ENCODE assay signal across 24 mouse cellular contexts in genomic region chr6:12026804-12027537, GRCm38 (mm10).
A peak's percentile ranks its signal among the peaks of the same experiment; 100 is the strongest.
DNase-seq lines count a peak whose midpoint lies in the region; ATAC-seq and TF ChIP-seq lines count a peak whose summit lies in the region.
"Had no signal": no experiment of that assay in that cellular context is flagged by ENCODE, and none has a peak within 500 bp of the region (broad histone marks: within the 10 kb centered on the region; RNA-seq: fewer than 3 reads in every experiment).

No protein-coding gene starts in this region.

- POLR2A ChIA-PET in Patski (lab: Charles Lee) = no interaction called here

- no peak overlapping the region for H3K4me3 ChIP-seq in kidney, adult 2 months (ENCODE audit: insufficient read depth, low read depth, low read length)
- H3K4me3 ChIP-seq in kidney, embryonic 15.5 days (replicated peaks) = no peak overlapping the region
- H3K4me3 ChIP-seq in intestine, postnatal 0 days (ENCODE audit: low read depth, low read length) = no peak overlapping the region
- no peak overlapping the region for H3K4me3 ChIP-seq in small intestine, adult 2 months (ENCODE audit: low read depth, low read length)
- H3K4me3 ChIP-seq: embryonic facial prominence, embryonic 13.5 days; forebrain, embryonic 13.5 days; heart, embryonic 15.5 days; midbrain, embryonic 15.5 days; neural tube, embryonic 12.5 days had no signal

- CTCF ChIA-PET in Patski (lab: Charles Lee) = interaction anchor here (1.0 to 1.7 kb wide), 2 partner anchors 38 to 40 kb away, joined by 3 read pairs; no protein-coding TSS in a partner anchor

- WGBS in kidney, adult 2 months = 59% methylated on average over 2 of the region's 2 CpGs
- 84% methylated on average over 2 of the region's 2 CpGs for WGBS in kidney, embryonic 15.5 days
- WGBS in intestine, postnatal 0 days = 86% methylated on average over 2 of the region's 2 CpGs
- 94% methylated on average over 2 of the region's 2 CpGs for WGBS in small intestine, adult 2 months

- no peak overlapping the region for H3K9ac ChIP-seq in kidney, embryonic 15.5 days
- H3K9ac ChIP-seq in intestine, postnatal 0 days (ENCODE audit: low read depth, low read length) = no peak overlapping the region
- H3K9ac ChIP-seq: embryonic facial prominence, embryonic 13.5 days; forebrain, embryonic 13.5 days; heart, embryonic 15.5 days; hindbrain, embryonic 14.5 days; midbrain, embryonic 15.5 days; neural tube, embryonic 12.5 days had no signal

- peaks cover 12% of the 10 kb centered on the region for H3K4me1 ChIP-seq in kidney, adult 2 months (ENCODE audit: control insufficient read depth, insufficient read depth, low read length)
- no peaks in the 10 kb centered on the region for H3K4me1 ChIP-seq in kidney, embryonic 15.5 days
- 0 out of 2 replicates have a peak, but pooled peaks cover 2% of the 10 kb centered on the region for H3K4me1 ChIP-seq in intestine, postnatal 0 days (replicated peaks; ENCODE audit: control insufficient read depth, insufficient read depth, low read length)
- H3K4me1 ChIP-seq in small intestine, adult 2 months (ENCODE audit: control insufficient read depth, insufficient read depth, insufficient read length, low read length) = peaks cover 7% of the 10 kb centered on the region; the same call in 1 of the 2 replicates
- H3K4me1 ChIP-seq: embryonic facial prominence, embryonic 13.5 days; forebrain, embryonic 13.5 days; heart, embryonic 15.5 days; midbrain, embryonic 15.5 days; neural tube, embryonic 12.5 days had no signal

- in situ Hi-C loops in Patski (cut with MboI; ENCODE audit: low pct_unique_long_range_greater_than_20kb) = no loop called here

- TF ChIP-seq CTCF in kidney, adult 2 months (conservative IDR thresholded peaks at IDR 0.05; ENCODE audit: insufficient read depth, insufficient read length, low read depth, low read length) = no peak
- no peak for TF ChIP-seq CTCF in Patski (IDR thresholded peaks at IDR 0.05)
- TF ChIP-seq CTCF in intestine, postnatal 0 days (IDR thresholded peaks at IDR 0.05; ENCODE audit: low read depth) = no peak
- TF ChIP-seq CTCF in small intestine, adult 2 months (IDR thresholded peaks at IDR 0.05; ENCODE audit: extremely low read depth, insufficient read length, insufficient replicate concordance, low read depth, low read length) = no peak

- peak overlapping the region; percentile 99 for H3K27ac ChIP-seq in kidney, adult 2 months (ENCODE audit: insufficient read depth, low read depth, low read length)
- no peak overlapping the region for H3K27ac ChIP-seq in kidney, embryonic 15.5 days
- H3K27ac ChIP-seq in intestine, postnatal 0 days (ENCODE audit: low read depth, low read length) = no peak overlapping the region
- H3K27ac ChIP-seq in small intestine, adult 2 months (ENCODE audit: insufficient read depth, low read depth, low read length) = peak overlapping the region; percentile 88
- H3K27ac ChIP-seq: embryonic facial prominence, embryonic 13.5 days; forebrain, embryonic 13.5 days; heart, embryonic 15.5 days; hindbrain, embryonic 14.5 days; macrophage; midbrain, embryonic 15.5 days; neural tube, embryonic 12.5 days had no signal

- no peaks in the 10 kb centered on the region for H3K27me3 ChIP-seq in kidney, adult 2 months (replicated peaks; ENCODE audit: control insufficient read depth, insufficient read depth, low read length)
- H3K27me3 ChIP-seq in kidney, embryonic 15.5 days = no peaks in the 10 kb centered on the region
- no peaks in the 10 kb centered on the region for H3K27me3 ChIP-seq in Patski
- H3K27me3 ChIP-seq in intestine, postnatal 0 days (replicated peaks; ENCODE audit: control insufficient read depth, insufficient read depth, low read length) = no peaks in the 10 kb centered on the region
- no peaks in the 10 kb centered on the region for H3K27me3 ChIP-seq in small intestine, adult 2 months (ENCODE audit: control insufficient read depth, insufficient read depth, low read length)
- H3K27me3 ChIP-seq: embryonic facial prominence, embryonic 13.5 days; forebrain, embryonic 13.5 days; heart, embryonic 15.5 days; midbrain, embryonic 15.5 days; neural tube, embryonic 12.5 days had no signal

- H3K36me3 ChIP-seq in kidney, adult 2 months (ENCODE audit: control insufficient read depth, insufficient read depth, low read length) = 0 out of 2 replicates have a peak, but pooled peaks cover 1% of the 10 kb centered on the region
- H3K36me3 ChIP-seq in kidney, embryonic 15.5 days = peaks cover 10% of the 10 kb centered on the region
- H3K36me3 ChIP-seq in intestine, postnatal 0 days (ENCODE audit: control insufficient read depth, insufficient read depth) = no peaks in the 10 kb centered on the region
- no peaks in the 10 kb centered on the region for H3K36me3 ChIP-seq in small intestine, adult 2 months (ENCODE audit: control insufficient read depth, insufficient read depth, low read length)
- H3K36me3 ChIP-seq: midbrain, embryonic 15.5 days; neural tube, embryonic 12.5 days had no signal

- no peaks in the 10 kb centered on the region for H3K9me3 ChIP-seq in kidney, embryonic 15.5 days (replicated peaks)
- no peaks in the 10 kb centered on the region for H3K9me3 ChIP-seq in intestine, postnatal 0 days (ENCODE audit: control insufficient read depth)
- H3K9me3 ChIP-seq: embryonic facial prominence, embryonic 13.5 days; forebrain, embryonic 13.5 days; heart, embryonic 15.5 days; midbrain, embryonic 15.5 days; neural tube, embryonic 12.5 days had no signal

- H3K4me2 ChIP-seq in kidney, embryonic 15.5 days = no peak overlapping the region
- no peak overlapping the region for H3K4me2 ChIP-seq in intestine, postnatal 0 days (replicated peaks; ENCODE audit: low read depth)
- H3K4me2 ChIP-seq: embryonic facial prominence, embryonic 13.5 days; forebrain, embryonic 13.5 days; heart, embryonic 15.5 days; hindbrain, embryonic 14.5 days; midbrain, embryonic 15.5 days; neural tube, embryonic 12.5 days had no signal

- no peak for ATAC-seq in kidney, embryonic 15.5 days (replicated peaks; ENCODE audit: low FRiP score)
- ATAC-seq in Patski = peak; percentile 35
- peak; percentile 53 for ATAC-seq in intestine, postnatal 0 days
- ATAC-seq: CD4-positive, CD25-positive, alpha-beta regulatory T cell, adult 4 months; forebrain, embryonic 13.5 days; inflammation-experienced regulatory T-cells, adult 6 months; lung, postnatal 0 days; midbrain, embryonic 15.5 days had no signal

- TF ChIP-seq POLR2A in kidney, adult 2 months (IDR thresholded peaks at IDR 0.05; ENCODE audit: low read depth, low read length) = no peak
- no peak for TF ChIP-seq POLR2A in small intestine, adult 2 months (IDR thresholded peaks at IDR 0.05; ENCODE audit: low read depth, low read length)

- DNase-seq in kidney, adult 2 months = peak; percentile 81
- no peak for DNase-seq in Patski (ENCODE audit: low read depth, low spot score)
- no peak for DNase-seq in adrenal gland, postnatal 14 days
- no peak for DNase-seq in thymus, postnatal 36 days
- DNase-seq: adrenal gland, adult 8-10 months; cerebellum, adult 8-10 months; cerebellum, postnatal 36 days; embryo, embryonic 11 days; heart, postnatal 4 days; right cerebral cortex, postnatal 25 days; thymus, postnatal 14 days had no signal

Comparison
In these comparisons a context has a peak if more than half of its experiments do, and no peak if none do; other contexts are left out.
1. H3K27ac ChIP-seq: peak in kidney, adult 2 months (single experiment) and small intestine, adult 2 months (single experiment); none in kidney, embryonic 15.5 days (single experiment) and intestine, postnatal 0 days (single experiment).